Mouse (Mus musculus) bone marrow macrophage, adult 2 months (primary cell): ENCODE data around the gene Npy2r. TPM values are rescaled to one million over a fixed set of nuclear protein-coding genes. Genes with fewer than 3 reads are reported as not detected.

Experiments
- H3K27ac ChIP-seq: 2 replicates; pipeline ENCODE4 v1.5.1; 2012; ENCODE audit warnings: low read depth, low read length; ENCODE audit not compliant: insufficient read depth
- H3K4me1 ChIP-seq: 2 replicates; pipeline ENCODE4 v1.6.1; 2012; ENCODE audit warnings: low read length; ENCODE audit not compliant: control insufficient read depth, insufficient read depth
- H3K4me3 ChIP-seq: 2 replicates; pipeline ENCODE4 v1.5.1; 2012; ENCODE audit warnings: mild to moderate bottlenecking, low read length, moderate library complexity; ENCODE audit not compliant: insufficient read depth
- CTCF ChIP-seq: IDR thresholded peaks from 2 replicates; pipeline ENCODE4 v1.5.1; 2012; ENCODE audit warnings: low read depth, mild to moderate bottlenecking, low read length, moderate library complexity
- POLR2A ChIP-seq: IDR thresholded peaks from 2 replicates; pipeline ENCODE4 v1.6.1; 2012; ENCODE audit warnings: mild to moderate bottlenecking, low read depth, low read length, borderline replicate concordance
- polyA plus RNA-seq: library from polyadenylated mRNA; stranded (reverse); fragments of >200 nt; gene quantifications from 2 replicates; pipeline ENCODE4 v1.2.4, GENCODE M21; 2012; ENCODE audit not compliant: missing spikeins, insufficient read depth, insufficient read length

Npy2r gene
- not detected in 2 replicates for polyA plus RNA-seq

DNA sequence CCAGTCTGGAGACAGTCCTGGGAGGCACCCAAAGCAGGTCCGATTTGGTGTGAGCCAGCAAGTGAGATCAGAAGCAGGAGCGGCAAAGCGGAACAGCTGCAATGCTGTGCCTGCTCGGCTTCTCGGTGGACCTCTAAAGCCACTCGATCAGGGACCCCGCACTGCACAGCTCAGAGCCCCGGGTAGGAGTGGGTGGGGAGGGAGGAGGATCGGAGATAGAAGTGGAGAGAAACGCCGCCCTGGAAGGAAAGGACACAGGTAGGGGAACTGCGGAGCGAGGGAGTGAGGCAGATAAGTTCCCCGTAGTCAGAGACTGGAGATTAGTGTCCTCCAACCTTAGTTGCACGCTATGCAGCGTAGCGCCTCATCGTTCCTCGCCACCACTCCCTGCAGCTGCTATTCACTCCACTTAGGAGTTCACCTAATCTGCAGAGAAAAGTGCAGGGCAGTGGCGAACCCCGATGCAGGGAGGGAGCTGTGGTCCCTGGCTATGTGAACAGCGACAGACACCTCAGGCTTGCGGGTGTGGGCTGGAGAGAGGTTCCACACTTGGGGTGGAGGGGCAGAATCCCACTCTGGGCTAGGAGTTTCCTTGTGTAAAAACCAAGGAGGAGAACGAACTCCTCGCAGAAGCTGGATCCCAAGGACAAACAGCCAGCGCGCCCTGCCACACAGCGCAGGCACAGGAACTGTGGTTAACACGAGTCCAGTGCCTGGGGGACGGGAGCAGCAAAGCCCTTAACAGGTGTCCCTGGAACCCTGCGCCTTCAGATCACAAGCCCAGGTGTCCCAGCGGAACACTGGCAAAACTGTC, at the start of gene Npy2r:
Npy2r (minus strand) TSS at position 177 of the 814 bp plus-strand sequence.
- no peaks in the 10 kb centered on the region for H3K4me1 ChIP-seq
- no peak within 1 kb of the TSS for H3K27ac ChIP-seq
- H3K4me3 ChIP-seq: no peak within 1 kb of the TSS
- no peak for TF ChIP-seq CTCF
- TF ChIP-seq POLR2A: no peak

DNA sequence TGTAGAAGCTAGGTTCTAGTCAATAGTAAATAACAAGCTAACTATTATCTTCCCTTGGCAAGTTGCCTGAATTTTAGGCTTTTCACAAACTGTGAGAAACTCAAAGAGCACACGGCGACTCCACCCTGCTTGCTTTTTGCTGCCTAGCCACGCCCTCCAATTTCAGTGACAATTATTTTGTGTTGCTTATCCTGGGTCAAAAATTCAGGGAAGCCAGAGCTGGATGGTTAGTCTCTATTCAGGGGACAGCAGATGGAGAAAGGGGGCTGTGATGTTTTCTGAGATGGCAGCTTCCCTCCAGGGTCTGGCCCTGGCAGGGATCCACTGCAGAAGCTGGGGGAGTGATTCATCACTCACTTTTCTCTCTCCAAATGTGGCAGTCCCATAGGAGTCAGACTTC, 9.9 kb upstream of the Npy2r start:
- TF ChIP-seq POLR2A (no peak), CTCF (no peak)

DNA sequence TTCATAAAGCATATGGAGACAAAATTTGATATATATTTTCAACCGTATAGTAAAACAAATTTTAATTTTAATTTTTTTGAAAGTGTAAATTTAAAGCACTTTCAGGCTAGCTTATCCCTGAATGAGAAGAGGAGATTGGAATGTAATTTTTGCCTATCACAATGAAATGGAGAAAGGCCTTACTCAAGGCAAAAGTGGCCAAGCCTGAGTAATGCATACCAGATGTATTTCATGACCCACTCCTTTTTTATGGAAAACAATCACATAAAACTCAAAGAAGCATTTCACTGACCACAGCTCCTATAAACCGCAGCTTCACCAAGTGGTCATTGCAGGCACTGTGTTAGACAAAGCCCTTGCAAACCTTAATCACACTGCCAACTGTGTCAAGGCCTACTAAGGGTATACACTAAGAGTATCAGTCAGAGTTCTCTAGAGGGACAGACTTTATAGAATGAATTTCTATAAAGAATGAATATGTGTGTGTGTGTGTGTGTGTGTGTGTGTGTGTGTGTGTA, 8.5 kb upstream of the Npy2r start:
- Histone ChIP-seq H3K4me1 (no peaks in the 10 kb centered on the region), H3K27ac (no peak overlapping the region), H3K4me3 (no peak overlapping the region)
- TF ChIP-seq CTCF: no peak
- no peak for TF ChIP-seq POLR2A

More for the DNA sequence above, 9.9 kb upstream of the Npy2r start:
- H3K4me3 ChIP-seq: no peak overlapping the region
- no peaks in the 10 kb centered on the region for H3K4me1 ChIP-seq
- H3K27ac ChIP-seq: no peak overlapping the region

DNA sequence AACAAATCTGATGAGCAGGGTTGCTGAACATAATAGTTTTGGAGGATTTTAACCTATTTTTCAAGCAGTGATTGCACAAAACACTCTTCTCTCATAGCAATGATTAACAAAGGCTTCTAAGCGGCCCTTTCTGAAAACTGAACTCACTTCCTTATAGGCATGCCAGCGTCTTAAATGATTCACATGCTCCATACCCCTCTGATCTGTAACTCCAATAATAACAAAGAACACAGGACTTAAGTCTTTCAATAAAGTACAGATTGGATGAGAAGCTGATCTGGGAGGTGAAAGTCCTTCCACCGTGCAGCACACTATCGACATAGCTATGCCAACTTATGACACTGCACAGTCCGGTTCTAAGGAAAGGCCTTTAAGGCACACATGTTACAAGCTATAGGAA, 2.0 kb upstream of the Npy2r start:
- Histone ChIP-seq H3K27ac (no peak overlapping the region), H3K4me1 (no peaks in the 10 kb centered on the region), H3K4me3 (no peak overlapping the region)
- no peak for TF ChIP-seq POLR2A
- no peak for TF ChIP-seq CTCF

DNA sequence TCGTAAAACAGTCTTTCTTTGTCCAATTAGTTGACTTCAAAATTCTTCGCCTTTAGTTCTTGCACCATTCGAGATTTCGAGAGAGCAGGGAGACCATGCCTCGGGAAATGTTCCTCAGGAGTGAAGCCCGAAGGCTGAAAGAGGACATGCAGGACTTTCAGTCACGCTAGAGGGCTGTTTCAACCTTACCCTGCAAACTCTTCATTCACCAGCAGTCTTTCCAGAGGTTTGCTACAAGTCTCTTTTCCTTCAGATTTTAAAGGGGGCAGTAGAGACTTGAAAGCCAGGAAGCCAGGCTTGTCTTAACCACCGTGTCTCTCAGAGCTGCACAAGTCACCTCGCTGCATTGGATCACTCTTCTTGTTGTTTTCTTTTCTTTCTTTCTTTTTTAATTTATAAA, 869 bp upstream of the Npy2r start:
- Histone ChIP-seq H3K4me3 (no peak overlapping the region), H3K4me1 (no peaks in the 10 kb centered on the region), H3K27ac (no peak overlapping the region)
- TF ChIP-seq POLR2A (no peak), CTCF (no peak)

DNA sequence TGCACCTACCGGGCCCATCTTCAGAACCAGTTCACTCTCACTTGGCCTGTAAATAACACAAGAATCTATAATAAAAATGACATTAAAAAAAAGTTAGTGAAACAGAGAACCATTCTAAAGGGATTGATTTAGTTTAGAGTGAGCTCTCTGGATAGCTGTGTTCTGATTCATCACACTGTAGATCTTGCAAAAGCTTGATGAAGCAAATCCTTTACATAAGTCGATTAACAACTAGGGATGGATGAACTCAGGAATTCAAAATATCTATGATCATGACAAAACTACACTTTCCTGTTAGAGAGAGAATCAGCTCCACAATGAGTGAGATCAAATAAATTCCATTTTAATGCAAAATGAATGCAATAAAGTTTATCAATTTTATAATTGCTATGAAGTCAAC, 6.4 kb downstream of the Npy2r start:
- TF ChIP-seq POLR2A: no peak
- Histone ChIP-seq H3K27ac (no peak overlapping the region), H3K4me3 (no peak overlapping the region), H3K4me1 (no peaks in the 10 kb centered on the region)

DNA sequence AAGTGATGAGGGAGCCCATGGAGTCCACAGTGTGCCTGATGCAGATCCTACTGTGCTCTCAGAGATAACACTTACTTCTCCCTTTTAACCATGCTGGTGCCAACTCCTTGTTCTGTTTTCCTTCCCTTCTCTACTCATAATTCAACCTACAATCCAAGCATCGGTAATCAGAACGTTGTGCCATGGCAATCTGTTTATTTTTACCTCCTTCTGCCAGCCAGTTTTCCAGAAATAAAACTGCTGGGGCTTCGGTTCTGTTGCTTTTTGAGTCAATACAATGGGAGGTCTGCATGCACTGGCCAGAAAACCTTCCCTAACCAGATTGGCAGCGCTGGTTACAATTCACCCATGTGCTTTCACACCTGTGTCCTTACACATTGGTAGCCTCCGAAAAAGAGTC, 7.9 kb downstream of the Npy2r start:
- Histone ChIP-seq H3K4me3 (no peak overlapping the region), H3K4me1 (no peaks in the 10 kb centered on the region), H3K27ac (no peak overlapping the region)
- no peak for TF ChIP-seq POLR2A

DNA sequence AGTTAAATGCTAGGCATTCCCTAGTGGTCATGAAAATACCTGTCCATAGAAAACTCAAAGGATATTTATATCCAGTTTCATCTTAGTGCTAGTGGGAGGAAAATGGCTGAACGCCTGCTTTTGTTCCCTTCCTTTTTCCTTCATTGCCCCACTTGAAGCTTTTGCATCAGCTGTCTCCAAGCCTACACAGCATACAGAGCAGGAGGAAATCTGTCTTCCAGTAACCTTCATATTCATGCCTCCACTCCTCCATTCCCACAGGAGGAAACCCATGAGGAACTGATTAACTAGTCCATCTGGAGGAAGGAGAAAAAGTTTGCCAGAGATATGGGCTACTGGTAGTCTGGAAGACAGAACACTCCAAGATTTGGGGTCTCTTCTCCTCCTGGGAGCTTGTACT, 23.1 kb downstream of the Npy2r start:
- H3K4me1 ChIP-seq: no peaks in the 10 kb centered on the region
- no peak overlapping the region for H3K27ac ChIP-seq
- TF ChIP-seq CTCF: no peak
- no peak overlapping the region for H3K4me3 ChIP-seq

DNA sequence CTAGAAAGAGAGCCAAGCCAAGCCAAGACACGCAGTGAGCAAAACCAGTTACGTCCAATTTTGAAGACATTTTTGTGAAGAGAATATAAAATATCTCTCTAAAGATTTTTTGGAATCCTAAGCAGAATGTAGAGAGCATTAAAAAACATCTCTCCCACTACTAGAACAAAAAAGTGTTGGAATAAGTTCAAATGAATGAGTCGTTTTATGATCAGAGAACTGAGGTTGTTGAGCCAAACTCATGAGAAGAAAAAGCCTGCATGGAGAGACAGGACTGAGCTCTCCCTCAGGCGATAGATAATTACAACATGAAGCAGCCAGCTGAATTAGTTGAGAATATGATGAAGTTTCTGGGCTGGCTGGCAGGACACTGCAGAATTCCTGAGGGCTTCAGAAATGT, 49.9 kb downstream of the Npy2r start:
- no peak for TF ChIP-seq CTCF
- TF ChIP-seq POLR2A: no peak
- Histone ChIP-seq H3K4me1 (no peaks in the 10 kb centered on the region), H3K27ac (no peak overlapping the region), H3K4me3 (no peak overlapping the region)

Other genes with a start within 250 kb of the Npy2r start
- not detected in 2 replicates for gene Map9, start 190.0 kb downstream of the Npy2r start, polyA plus RNA-seq